Mouse (Mus musculus) liver, embryonic 11.5 days (tissue): ENCODE results near the gene Pfkfb3. TPM values are rescaled to one million over a fixed set of nuclear protein-coding genes. Genes with fewer than 3 reads are reported as not detected.
"Not testable (repeated sequence)": the region's sequence is repeated elsewhere in the genome, so short reads cannot be mapped to it uniquely, and the experiment has no call there.

ENCODE experiments used
- ATAC-seq: fragments of 200-750 bp; cut with Nextera tagmentation; replicated peaks from 2 replicates; pipeline ENCODE4 v1.8.0; 2017; ENCODE audit warnings: moderate number of reproducible peaks, mild to moderate bottlenecking, moderate TSS enrichment, moderate library complexity; ENCODE audit not compliant: low FRiP score
- DNase-seq: peaks from one replicate; pipeline ENCODE4 v3.0.0-alpha.2; 2017; ENCODE audit warnings: low spot score
- H3K27ac ChIP-seq: fragments of 300-500 bp; sonication (generic); 2 replicates; pipeline ENCODE4 v1.5.1; 2014; ENCODE audit warnings: mild to moderate bottlenecking, low read depth, low read length, control low read depth
- H3K27me3 ChIP-seq: fragments of 300-500 bp; sonication (generic); replicated peaks from 2 replicates; pipeline ENCODE4 v1.6.1; 2014; ENCODE audit warnings: low read length, mixed read lengths; ENCODE audit not compliant: control insufficient read depth, insufficient read depth
- H3K36me3 ChIP-seq: fragments of 300-500 bp; sonication (generic); 2 replicates; pipeline ENCODE4 v1.6.1; 2014; ENCODE audit warnings: mild to moderate bottlenecking, low read length, moderate library complexity, mixed read lengths; ENCODE audit not compliant: control insufficient read depth, insufficient read depth
- H3K4me1 ChIP-seq: fragments of 300-500 bp; sonication (generic); replicated peaks from 2 replicates; pipeline ENCODE4 v1.6.1; 2014; ENCODE audit warnings: low read length, mixed read lengths; ENCODE audit not compliant: control insufficient read depth, insufficient read depth
- H3K4me2 ChIP-seq: fragments of 300-500 bp; sonication (generic); 2 replicates; pipeline ENCODE4 v1.6.1; 2014; ENCODE audit warnings: mild to moderate bottlenecking, control low read depth, moderate library complexity
- H3K4me3 ChIP-seq: fragments of 300-500 bp; sonication (generic); 2 replicates; pipeline ENCODE4 v1.5.1; 2014; ENCODE audit warnings: low read depth, low read length, control low read depth
- H3K9ac ChIP-seq: fragments of 300-500 bp; sonication (generic); 2 replicates; pipeline ENCODE4 v1.6.1; 2014; ENCODE audit warnings: low read depth, low read length, control low read depth
- H3K9me3 ChIP-seq: fragments of 300-500 bp; sonication (generic); 2 replicates; pipeline ENCODE4 v1.6.1; 2016; ENCODE audit warnings: low read length, inconsistent platforms, mixed read lengths; ENCODE audit not compliant: control insufficient read depth
- WGBS: fragments of 180-500 bp; shearing (Covaris S2); extraction: QIAGEN DNeasy Blood & Tissue Kit; methylation state at CpG from one replicate; pipeline ENCODE4 v1.1.7; 2014; 5-methylcytosine and 5-hydroxymethylcytosine counted together
- polyA plus RNA-seq: library from polyadenylated mRNA; unstranded; fragments of >200 nt; fragmentation: Nextera tagmentation; extraction: Ambion mirVana; gene quantifications from 2 replicates; pipeline ENCODE4 v1.2.1, GENCODE M21; 2014

Pfkfb3 gene
- polyA plus RNA-seq, 1 experiment from 2014 or later, result 20.3 TPM

DNA sequence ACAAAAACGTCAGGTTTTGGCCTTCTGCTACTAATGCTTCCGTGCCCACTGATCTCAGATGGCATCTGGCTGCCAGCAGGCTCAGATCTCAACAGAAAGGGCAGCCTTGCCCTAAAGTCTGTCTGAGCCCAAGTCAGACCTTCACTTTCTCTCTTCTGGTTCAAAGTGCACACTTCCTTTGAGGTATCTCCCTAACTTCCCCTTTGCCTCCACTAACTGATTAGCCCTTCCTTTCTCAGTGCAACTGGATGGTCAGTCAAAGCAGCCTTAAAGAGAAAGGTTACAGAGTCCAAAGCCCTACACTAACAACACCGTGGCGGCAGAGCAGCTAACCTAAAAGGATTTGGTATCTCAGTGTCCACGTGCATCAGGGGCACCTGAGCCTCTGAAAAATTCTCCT lies 9.5 kb downstream of the Pfkfb3 start:
- Histone ChIP-seq H3K9ac (0 out of 2 replicates have a peak overlapping the region, but pooled peaks have one; percentile 7), H3K4me2 (peak overlapping the region; percentile 11), H3K9me3 (no peaks in the 10 kb centered on the region), H3K4me1 (peaks cover 10% of the 10 kb centered on the region), H3K36me3 (no peaks in the 10 kb centered on the region), H3K4me3 (no peak overlapping the region), H3K27ac (no peak overlapping the region), H3K27me3 (no peaks in the 10 kb centered on the region)
- DNase-seq (no peak), ATAC-seq (no peak)
- WGBS, result 39% methylated on average over 5 of the region's 5 CpGs

DNA sequence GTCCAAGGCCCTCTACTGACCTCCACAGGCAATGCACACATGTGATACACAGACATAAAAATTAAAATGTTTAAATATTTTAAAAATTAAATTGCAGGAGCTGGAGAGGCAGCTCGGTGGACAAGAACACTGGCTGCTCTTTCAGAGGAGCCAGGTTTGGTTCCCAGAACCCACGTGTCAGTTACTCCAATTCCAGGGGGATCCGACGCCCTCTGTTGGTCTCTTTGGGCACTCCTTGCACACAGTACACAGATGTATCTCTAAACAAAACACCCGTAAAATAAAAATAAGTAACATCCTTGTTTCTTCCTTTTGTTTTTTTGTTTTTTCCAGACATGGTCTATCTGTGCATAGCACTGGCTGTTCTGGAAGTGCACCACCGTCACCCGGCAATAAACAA lies 10.7 kb downstream of the Pfkfb3 start:
- H3K27me3 ChIP-seq, result no peaks in the 10 kb centered on the region
- no peak for ATAC-seq
- peaks cover 10% of the 10 kb centered on the region for H3K4me1 ChIP-seq
- no peak overlapping the region for H3K27ac ChIP-seq
- WGBS, result 72% methylated on average over 7 of the region's 7 CpGs
- H3K36me3 ChIP-seq, result no peaks in the 10 kb centered on the region
- no peaks in the 10 kb centered on the region for H3K9me3 ChIP-seq
- no peak overlapping the region for H3K4me3 ChIP-seq
- H3K9ac ChIP-seq, result no peak overlapping the region
- DNase-seq, result no peak
- H3K4me2 ChIP-seq, result no peak overlapping the region

DNA sequence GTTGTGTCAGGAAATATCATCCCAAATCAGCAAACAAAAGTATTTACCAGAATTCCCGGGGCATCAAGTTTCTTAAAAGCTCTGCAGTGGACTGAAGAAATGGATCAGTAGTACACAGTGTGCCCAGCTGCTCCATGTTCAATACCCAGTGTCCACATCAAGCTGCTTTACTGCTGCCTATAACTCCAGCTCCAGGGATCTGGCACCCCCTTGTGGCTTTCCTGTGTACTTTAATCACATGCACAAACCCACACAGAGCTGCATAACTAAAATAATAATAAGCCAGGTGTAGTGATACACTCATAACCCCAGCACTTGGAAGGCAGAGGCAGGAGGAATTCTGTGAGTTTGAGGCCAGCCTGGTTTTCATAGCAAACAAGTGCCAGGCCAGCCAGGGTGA lies 11.2 kb downstream of the Pfkfb3 start:
- peaks cover 10% of the 10 kb centered on the region for H3K4me1 ChIP-seq
- H3K4me2 ChIP-seq, result no peak overlapping the region
- no peaks in the 10 kb centered on the region for H3K27me3 ChIP-seq
- ATAC-seq (no peak; the same call in 1 of the 2 replicates), DNase-seq (no peak)
- H3K4me3 ChIP-seq, result no peak overlapping the region
- H3K36me3 ChIP-seq, result no peaks in the 10 kb centered on the region
- H3K9me3 ChIP-seq, result no peaks in the 10 kb centered on the region
- H3K27ac ChIP-seq, result no peak overlapping the region
- WGBS, result 60% methylated on average over 1 of the region's 1 CpGs
- no peak overlapping the region for H3K9ac ChIP-seq

DNA sequence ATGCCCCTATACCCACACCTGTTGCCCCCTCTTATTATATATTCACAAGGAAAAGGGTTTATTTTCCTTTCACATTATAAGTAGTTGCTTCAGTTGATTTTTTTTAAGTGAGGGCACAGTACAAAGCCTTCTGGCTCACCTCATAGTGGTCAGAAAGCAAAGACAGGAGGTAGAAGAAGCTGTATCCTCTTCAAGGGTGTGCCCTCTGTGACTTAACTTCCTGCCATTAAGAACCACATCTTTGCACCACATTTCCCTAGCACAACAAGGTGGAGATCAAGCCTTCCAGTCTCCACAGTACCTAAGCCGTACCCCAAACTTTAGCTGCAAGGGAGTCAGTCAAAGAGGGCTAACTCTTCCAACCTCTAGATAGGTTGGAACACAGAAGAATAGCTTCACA lies 11.8 kb downstream of the Pfkfb3 start:
- Histone ChIP-seq H3K4me2 (no peak overlapping the region), H3K27me3 (no peaks in the 10 kb centered on the region), H3K9me3 (no peaks in the 10 kb centered on the region), H3K9ac (no peak overlapping the region), H3K4me3 (no peak overlapping the region), H3K27ac (no peak overlapping the region), H3K36me3 (no peaks in the 10 kb centered on the region), H3K4me1 (peaks cover 10% of the 10 kb centered on the region)
- 97% methylated on average over 1 of the region's 1 CpGs for WGBS
- ATAC-seq (no peak), DNase-seq (no peak)

DNA sequence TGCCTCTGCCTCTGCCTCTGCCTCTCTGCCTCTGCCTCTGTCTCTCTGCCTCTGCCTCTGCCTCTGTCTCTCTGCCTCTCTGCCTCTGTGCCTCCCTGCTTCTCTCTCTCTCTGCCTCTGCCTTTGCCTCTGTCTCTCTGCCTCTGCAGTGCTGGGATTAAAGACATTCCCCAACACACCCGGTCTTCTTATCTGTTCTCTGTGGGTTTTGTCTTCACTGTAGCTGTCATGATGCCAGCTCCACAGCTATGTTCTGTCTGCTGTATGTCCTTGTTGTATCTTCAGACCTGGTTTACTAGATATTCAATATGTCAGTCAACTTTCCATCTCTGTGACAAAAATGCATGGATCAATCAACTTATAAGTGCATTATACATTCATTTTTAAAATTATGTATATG lies 12.3 kb downstream of the Pfkfb3 start:
- DNase-seq, H3K4me2 ChIP-seq, H3K27me3 ChIP-seq, H3K27ac ChIP-seq, H3K4me3 ChIP-seq, H3K9ac ChIP-seq, H3K36me3 ChIP-seq, H3K4me1 ChIP-seq, ATAC-seq, H3K9me3 ChIP-seq: not testable (repeated sequence)
- 9% methylated on average over 1 of the region's 1 CpGs for WGBS

DNA sequence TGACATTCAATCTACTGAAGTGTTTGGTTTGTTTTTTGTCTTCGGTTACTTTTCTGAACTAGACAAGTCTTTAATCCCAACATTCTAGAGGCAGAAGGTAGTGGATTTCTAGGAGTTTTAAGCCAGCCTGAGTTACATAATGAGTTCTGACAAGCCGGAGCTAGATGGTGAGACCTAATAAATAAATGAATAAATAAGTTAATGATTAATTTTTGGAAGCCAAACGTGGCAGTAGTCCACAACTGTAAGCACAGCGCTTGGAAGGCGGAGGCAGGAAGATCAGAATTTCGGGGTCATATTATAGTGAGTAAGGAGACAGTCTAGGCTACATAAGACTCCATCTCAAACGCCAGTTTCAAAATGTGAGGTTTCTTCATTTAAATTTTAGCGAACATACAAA lies 17.9 kb downstream of the Pfkfb3 start:
- H3K27ac ChIP-seq, result no peak overlapping the region
- H3K27me3 ChIP-seq, result no peaks in the 10 kb centered on the region
- peak overlapping the region; percentile 59 for H3K4me3 ChIP-seq
- H3K4me2 ChIP-seq, result peak overlapping the region; percentile 82
- ATAC-seq (no peak), DNase-seq (no peak)
- no peak overlapping the region; the same call in 1 of the 2 replicates for H3K9ac ChIP-seq
- H3K36me3 ChIP-seq, result no peaks in the 10 kb centered on the region
- peaks cover 5% of the 10 kb centered on the region for H3K4me1 ChIP-seq
- 61% methylated on average over 8 of the region's 8 CpGs for WGBS
- no peaks in the 10 kb centered on the region for H3K9me3 ChIP-seq

DNA sequence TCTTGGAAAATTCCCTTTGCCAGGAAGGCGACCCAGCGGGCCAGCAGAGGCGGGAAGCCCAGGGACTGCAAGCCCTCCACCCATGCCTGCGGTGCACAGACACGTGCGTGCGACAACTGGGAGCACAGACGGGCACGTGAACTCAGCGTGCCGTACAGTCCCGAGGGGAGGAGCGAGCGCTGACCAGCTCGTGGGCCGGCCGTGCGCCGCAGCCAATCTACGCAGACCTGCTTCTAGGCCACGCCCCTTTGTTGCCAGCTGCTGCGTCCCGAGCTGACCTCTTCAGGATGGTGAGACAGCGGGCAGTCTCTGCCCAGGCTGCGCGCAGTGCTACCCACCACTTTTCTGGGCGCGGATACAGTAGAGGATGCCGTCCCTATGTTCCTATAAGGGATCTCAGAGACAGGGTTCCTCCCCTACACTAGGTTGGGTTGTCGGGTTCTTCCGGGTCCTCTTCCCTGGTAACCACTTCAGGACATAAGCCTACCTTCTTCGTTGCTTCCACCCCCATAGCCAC lies 18.4 kb downstream of the Pfkfb3 start:
- H3K27me3 ChIP-seq, result no peaks in the 10 kb centered on the region
- no peaks in the 10 kb centered on the region for H3K36me3 ChIP-seq
- DNase-seq (peak; percentile 86), ATAC-seq (peak; percentile 97)
- H3K9me3 ChIP-seq, result no peaks in the 10 kb centered on the region
- peaks cover 5% of the 10 kb centered on the region for H3K4me1 ChIP-seq
- H3K4me3 ChIP-seq, result peak overlapping the region; percentile 59
- peak overlapping the region; percentile 55 for H3K9ac ChIP-seq
- H3K27ac ChIP-seq, result no peak overlapping the region
- H3K4me2 ChIP-seq, result peak overlapping the region; percentile 82
- under 1% methylated on average over 32 of the region's 32 CpGs for WGBS

DNA sequence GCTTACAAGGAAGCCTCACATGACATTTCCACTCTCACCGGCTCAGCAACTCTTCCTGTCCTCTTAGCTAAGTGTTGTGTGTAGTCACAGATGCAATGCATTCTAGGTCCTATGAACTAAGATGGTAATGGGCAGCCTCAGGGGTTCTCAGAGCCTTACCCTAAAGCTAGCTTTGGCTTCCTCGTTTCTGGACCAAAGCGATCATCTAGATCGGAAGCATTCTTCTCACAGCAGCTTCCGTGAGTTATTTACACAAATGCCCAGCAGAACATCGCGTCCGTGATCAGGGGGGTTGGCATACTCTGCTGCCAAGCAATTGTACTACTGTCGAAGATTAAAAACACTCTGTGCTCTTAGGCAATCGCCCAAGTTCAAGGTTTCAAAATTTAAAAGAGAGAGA lies 19.1 kb downstream of the Pfkfb3 start:
- WGBS, result 10% methylated on average over 10 of the region's 10 CpGs
- DNase-seq (no peak), ATAC-seq (no peak)
- Histone ChIP-seq H3K4me3 (peak overlapping the region; percentile 59), H3K9me3 (no peaks in the 10 kb centered on the region), H3K4me1 (peaks cover 5% of the 10 kb centered on the region), H3K27me3 (no peaks in the 10 kb centered on the region), H3K27ac (no peak overlapping the region), H3K4me2 (peak overlapping the region; percentile 82), H3K36me3 (no peaks in the 10 kb centered on the region), H3K9ac (peak overlapping the region; percentile 55)

DNA sequence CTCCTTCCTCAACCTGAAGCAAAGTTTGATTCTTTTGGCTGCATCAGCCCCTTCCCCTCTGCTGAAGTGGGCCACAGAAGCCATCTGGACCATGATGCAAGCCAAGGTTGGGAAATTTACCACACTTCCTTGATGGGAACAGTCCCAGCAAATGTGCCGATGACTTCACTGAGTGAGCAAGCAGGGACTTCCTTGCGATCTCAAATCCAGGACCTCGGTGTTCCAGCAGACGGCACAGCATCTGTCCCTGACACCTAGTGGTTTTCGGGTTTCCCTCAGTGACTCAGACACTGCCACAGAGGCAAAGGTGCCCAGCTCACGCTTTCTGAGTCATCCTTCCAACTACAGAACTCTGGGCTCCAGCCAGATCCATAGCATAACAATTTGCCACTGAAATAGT lies 23.8 kb downstream of the Pfkfb3 start:
- H3K4me1 ChIP-seq, result peaks cover 5% of the 10 kb centered on the region
- no peaks in the 10 kb centered on the region for H3K36me3 ChIP-seq
- no peaks in the 10 kb centered on the region for H3K9me3 ChIP-seq
- H3K4me2 ChIP-seq, result no peak overlapping the region
- ATAC-seq (no peak), DNase-seq (no peak)
- no peak overlapping the region for H3K4me3 ChIP-seq
- no peak overlapping the region for H3K27ac ChIP-seq
- no peaks in the 10 kb centered on the region for H3K27me3 ChIP-seq
- H3K9ac ChIP-seq, result no peak overlapping the region
- WGBS, result 70% methylated on average over 6 of the region's 6 CpGs
